Mouse (Mus musculus) lung, postnatal 0 days (tissue): ENCODE data around the gene Fut1. TPM values are rescaled to one million over a fixed set of nuclear protein-coding genes. Genes with fewer than 3 reads are reported as not detected.
A peak's percentile ranks its signal among the peaks of the same experiment; 100 is the strongest.

Source experiments
- ATAC-seq: fragments of 200-750 bp; cut with Nextera tagmentation; 2 replicates; pipeline ENCODE4 v1.8.0; 2017; ENCODE audit warnings: moderate library complexity
- DNase-seq: peaks from one replicate; pipeline ENCODE4 v3.0.0-alpha.2; 2016; ENCODE audit warnings: low spot score
- H3K27ac ChIP-seq: fragments of 300-500 bp; sonication (generic); 2 replicates; pipeline ENCODE4 v1.5.1; 2014; ENCODE audit warnings: antibody characterized with exemption, mild to moderate bottlenecking, low read length, mixed read lengths
- H3K27me3 ChIP-seq: fragments of 300-500 bp; sonication (generic); replicated peaks from 2 replicates; pipeline ENCODE4 v1.6.1; 2014; ENCODE audit warnings: low read length, mixed read lengths; ENCODE audit not compliant: insufficient read depth
- H3K36me3 ChIP-seq: fragments of 300-500 bp; sonication (generic); 2 replicates; pipeline ENCODE4 v1.6.1; 2014; ENCODE audit warnings: low read length, mixed read lengths; ENCODE audit not compliant: insufficient read depth
- H3K4me1 ChIP-seq: fragments of 300-500 bp; sonication (generic); 2 replicates; pipeline ENCODE4 v1.6.1; 2014; ENCODE audit warnings: antibody characterized with exemption, low read depth, low read length, mixed read lengths; ENCODE audit not compliant: insufficient read depth
- H3K4me2 ChIP-seq: fragments of 300-500 bp; sonication (generic); replicated peaks from 2 replicates; pipeline ENCODE4 v1.6.1; 2014; ENCODE audit warnings: low read depth, mild to moderate bottlenecking, low read length, moderate library complexity, mixed read lengths
- H3K4me3 ChIP-seq: fragments of 300-500 bp; sonication (generic); 2 replicates; pipeline ENCODE4 v1.5.1; 2014; ENCODE audit warnings: low read depth, low read length
- H3K9ac ChIP-seq: fragments of 300-500 bp; sonication (generic); replicated peaks from 2 replicates; pipeline ENCODE4 v1.6.1; 2014; ENCODE audit warnings: low read depth, mild to moderate bottlenecking
- H3K9me3 ChIP-seq: fragments of 300-500 bp; sonication (generic); 2 replicates; pipeline ENCODE4 v1.6.1; 2016; ENCODE audit warnings: low read length, mixed read lengths
- CTCF ChIP-seq: IDR thresholded peaks from 2 replicates; pipeline ENCODE4 v1.5.1; 2016; ENCODE audit warnings: antibody characterized with exemption, mild to moderate bottlenecking
- EP300 ChIP-seq: IDR thresholded peaks from 2 replicates; pipeline ENCODE4 v1.6.1; 2016; ENCODE audit warnings: antibody characterized with exemption, mild to moderate bottlenecking, control low read depth
- WGBS: fragments of 180-500 bp; shearing (Covaris S2); extraction: QIAGEN DNeasy Blood & Tissue Kit; methylation state at CpG from one replicate; pipeline ENCODE4 v1.1.7; 2014; 5-methylcytosine and 5-hydroxymethylcytosine counted together
- polyA plus RNA-seq: library from polyadenylated mRNA; unstranded; fragments of >200 nt; fragmentation: Nextera tagmentation; extraction: Ambion mirVana; gene quantifications from 2 replicates; pipeline ENCODE4 v1.2.1, GENCODE M21; 2015

The Fut1 gene
- polyA plus RNA-seq, 1 experiment from 2014 or later, result 0.13 TPM

DNA sequence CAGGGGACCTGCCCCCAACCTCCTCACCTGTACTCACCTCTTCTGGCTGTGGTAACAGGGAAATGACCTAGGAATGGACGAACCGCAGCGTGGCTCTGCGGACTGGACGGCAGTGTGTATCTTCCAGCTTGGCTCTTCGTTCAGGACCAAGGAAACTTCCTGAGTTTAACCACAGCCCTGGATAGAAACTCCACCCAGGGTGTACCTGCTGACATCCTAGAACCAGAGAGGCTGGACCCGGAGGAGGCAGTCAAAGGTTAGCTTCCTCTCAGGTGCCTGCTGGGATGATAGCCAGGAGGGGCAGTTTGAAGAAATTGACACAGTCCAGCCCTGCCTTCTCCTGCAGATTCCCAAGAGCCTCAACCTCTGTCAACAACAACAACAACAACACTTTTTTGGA, 49.1 kb downstream of the Fut1 start, which contains the start of gene Fut2:
Fut2 (minus strand) TSS at position 234 of the 400 bp plus-strand sequence.
- no peak for DNase-seq
- H3K4me1 ChIP-seq, result peaks cover 3% of the 10 kb centered on the region; the same call in 1 of the 2 replicates
- no peak within 1 kb of the TSS for H3K27ac ChIP-seq
- no peak within 1 kb of the TSS for H3K4me3 ChIP-seq
- H3K4me2 ChIP-seq, result no peak within 1 kb of the TSS
- no peaks in the 10 kb centered on the region for H3K27me3 ChIP-seq
- no peaks in the 10 kb centered on the region for H3K36me3 ChIP-seq
- H3K9ac ChIP-seq, result no peak within 1 kb of the TSS
- no peak for ATAC-seq
- H3K9me3 ChIP-seq, result no peaks in the 10 kb centered on the region
- TF ChIP-seq CTCF, result no peak
- no peak for TF ChIP-seq EP300
- WGBS, result 75% methylated on average over 7 of the region's 7 CpGs

DNA sequence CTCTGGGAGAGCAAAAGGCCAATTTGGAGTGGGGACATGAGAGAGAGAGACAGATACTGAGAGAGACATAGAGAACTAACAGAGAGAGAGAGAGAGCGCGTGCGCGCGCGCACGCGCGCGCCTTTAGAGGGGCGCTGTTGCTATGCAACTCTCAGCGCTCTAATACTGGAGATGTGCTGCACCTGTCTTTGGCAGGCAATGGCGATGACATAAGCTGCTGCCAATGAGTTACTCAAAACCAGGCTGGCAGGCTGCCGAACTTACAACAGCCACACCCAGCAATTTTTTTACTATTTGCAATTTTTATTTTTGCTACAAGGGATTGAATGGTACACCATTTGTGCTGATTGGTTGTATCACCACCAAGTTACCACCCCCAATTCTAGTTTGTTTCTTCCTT, 50.7 kb downstream of the Fut1 start:
- WGBS, result 68% methylated on average over 14 of the region's 14 CpGs
- Histone ChIP-seq H3K36me3 (no peaks in the 10 kb centered on the region), H3K4me2 (no peak overlapping the region), H3K4me3 (no peak overlapping the region), H3K9ac (no peak overlapping the region), H3K4me1 (peaks cover 3% of the 10 kb centered on the region; the same call in 1 of the 2 replicates), H3K9me3 (no peaks in the 10 kb centered on the region), H3K27ac (no peak overlapping the region), H3K27me3 (no peaks in the 10 kb centered on the region)
- TF ChIP-seq EP300, result no peak
- TF ChIP-seq CTCF, result no peak
- DNase-seq (no peak), ATAC-seq (no peak)

DNA sequence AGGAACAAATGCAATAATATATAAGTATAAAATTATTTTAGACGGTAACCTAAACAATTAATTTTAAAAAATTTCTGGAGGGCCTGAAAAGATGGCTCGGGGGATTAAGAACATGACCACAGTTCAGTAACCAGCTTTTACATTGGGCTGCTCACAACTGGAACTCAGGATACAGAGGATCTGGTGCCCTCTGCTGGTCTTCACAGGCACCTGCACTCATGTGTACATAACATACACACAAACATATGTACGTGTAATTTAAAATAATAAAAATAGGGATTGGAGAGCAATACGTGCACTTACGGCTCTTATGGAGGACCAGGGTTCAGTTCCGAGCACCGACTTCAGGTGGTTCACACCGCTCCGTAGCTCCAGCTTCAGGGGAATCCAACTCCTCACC, 51.8 kb downstream of the Fut1 start:
- H3K4me1 ChIP-seq, result peaks cover 3% of the 10 kb centered on the region; the same call in 1 of the 2 replicates
- no peak overlapping the region for H3K27ac ChIP-seq
- H3K9ac ChIP-seq, result no peak overlapping the region
- H3K36me3 ChIP-seq, result no peaks in the 10 kb centered on the region
- no peaks in the 10 kb centered on the region for H3K27me3 ChIP-seq
- 97% methylated on average over 9 of the region's 9 CpGs for WGBS
- peak; percentile 49 for TF ChIP-seq CTCF
- TF ChIP-seq EP300, result no peak
- ATAC-seq, result no peak
- H3K4me3 ChIP-seq, result no peak overlapping the region
- no peak for DNase-seq
- H3K4me2 ChIP-seq, result no peak overlapping the region
- no peaks in the 10 kb centered on the region for H3K9me3 ChIP-seq

Other genes starting within 250 kb of the Fut1 start
- 0.49 TPM in 1 of 2 replicates, not detected in the other for gene Lin7b, start 246.7 kb upstream of the Fut1 start, polyA plus RNA-seq
- 85.3 and 104 TPM in 2 replicates for gene Snrnp70, start 221.5 kb upstream of the Fut1 start, polyA plus RNA-seq
- 0.16 and 0.24 TPM in 2 replicates for gene Kcna7, start 211.6 kb upstream of the Fut1 start, polyA plus RNA-seq
- gene Ntf5, start 203.6 kb upstream of the Fut1 start, polyA plus RNA-seq, result 7.1 and 7.2 TPM in 2 replicates
- gene Lhb, start 196.5 kb upstream of the Fut1 start, polyA plus RNA-seq, result 4.5 and 4.7 TPM in 2 replicates
- gene Gys1, start 182.4 kb upstream of the Fut1 start, polyA plus RNA-seq, result 19.2 and 19.6 TPM in 2 replicates
- gene Ruvbl2, start 179.2 kb upstream of the Fut1 start, polyA plus RNA-seq, result 59.9 and 63.5 TPM in 2 replicates
- 5,808 and 6,026 TPM in 2 replicates for gene Ftl1, start 157.4 kb upstream of the Fut1 start, polyA plus RNA-seq
- gene Bax, start 150.4 kb upstream of the Fut1 start, polyA plus RNA-seq, result 144 and 155 TPM in 2 replicates
- 0.25 and 0.52 TPM in 2 replicates for gene Tulp2, start 135.4 kb upstream of the Fut1 start, polyA plus RNA-seq
- not detected in 2 replicates for gene Gm45808, start 130.5 kb upstream of the Fut1 start, polyA plus RNA-seq
- gene Dhdh, start 128.5 kb upstream of the Fut1 start, polyA plus RNA-seq, result 3.5 and 4.5 TPM in 2 replicates
- 203 and 213 TPM in 2 replicates for gene Nucb1, start 106.9 kb upstream of the Fut1 start, polyA plus RNA-seq
- gene Ppp1r15a, start 91.0 kb upstream of the Fut1 start, polyA plus RNA-seq, result 36.6 and 39.1 TPM in 2 replicates
- gene Plekha4, start 91.0 kb upstream of the Fut1 start, polyA plus RNA-seq, result 2.0 and 2.1 TPM in 2 replicates
- gene Hsd17b14, start 62.4 kb upstream of the Fut1 start, polyA plus RNA-seq, result 0.95 and 1.4 TPM in 2 replicates
- 29.4 and 39.8 TPM in 2 replicates for gene Bcat2, start 47.1 kb upstream of the Fut1 start, polyA plus RNA-seq
- not detected in 2 replicates for gene Fgf21, start 1.8 kb upstream of the Fut1 start, polyA plus RNA-seq
- gene Izumo1, start 4.5 kb downstream of the Fut1 start, polyA plus RNA-seq, result 0.19 and 0.32 TPM in 2 replicates
- 43.3 and 49.0 TPM in 2 replicates for gene Rasip1, start 10.2 kb downstream of the Fut1 start, polyA plus RNA-seq
- gene Mamstr, start 22.7 kb downstream of the Fut1 start, polyA plus RNA-seq, result 4.0 and 4.8 TPM in 2 replicates
- gene Fut2, start 49.1 kb downstream of the Fut1 start, polyA plus RNA-seq, result 0.27 and 0.84 TPM in 2 replicates
- gene Ntn5, start 66.7 kb downstream of the Fut1 start, polyA plus RNA-seq, result 2.4 TPM in 2 replicates
- 1.0 and 2.0 TPM in 2 replicates for gene Sec1, start 77.1 kb downstream of the Fut1 start, polyA plus RNA-seq
- 1.5 and 2.4 TPM in 2 replicates for gene Car11, start 82.6 kb downstream of the Fut1 start, polyA plus RNA-seq
- gene Dbp, start 87.8 kb downstream of the Fut1 start, polyA plus RNA-seq, result 6.8 and 9.4 TPM in 2 replicates
- gene Rpl18, start 98.2 kb downstream of the Fut1 start, polyA plus RNA-seq, result 720 and 782 TPM in 2 replicates
- 17.9 and 18.2 TPM in 2 replicates for gene Sphk2, start 100.7 kb downstream of the Fut1 start, polyA plus RNA-seq
- gene Fam83e, start 103.9 kb downstream of the Fut1 start, polyA plus RNA-seq, result 1.7 and 2.3 TPM in 2 replicates
- not detected in 2 replicates for gene Spaca4, start 108.5 kb downstream of the Fut1 start, polyA plus RNA-seq
- 0.10 and 0.11 TPM in 2 replicates for gene Lmtk3, start 166.4 kb downstream of the Fut1 start, polyA plus RNA-seq
- 3.2 and 3.7 TPM in 2 replicates for gene Sult2b1, start 167.4 kb downstream of the Fut1 start, polyA plus RNA-seq
- 105 and 113 TPM in 2 replicates for gene Cyth2, start 197.3 kb downstream of the Fut1 start, polyA plus RNA-seq
- gene Kcnj14, start 207.5 kb downstream of the Fut1 start, polyA plus RNA-seq, result 0.20 and 0.35 TPM in 2 replicates
- 14.8 and 15.1 TPM in 2 replicates for gene Grwd1, start 213.7 kb downstream of the Fut1 start, polyA plus RNA-seq